Mouse (Mus musculus) liver, postnatal 0 days (tissue): ENCODE data around the gene Mink1.

Experiments used
- CTCF ChIP-seq: sonication (generic); IDR thresholded peaks from 2 replicates; pipeline ENCODE4 v1.5.1; 2016; ENCODE audit warnings: antibody characterized with exemption, low read depth
- EP300 ChIP-seq: IDR thresholded peaks from 2 replicates; pipeline ENCODE4 v1.6.1; 2016; ENCODE audit warnings: antibody characterized with exemption, low read depth, mild to moderate bottlenecking

GRCm38 (mm10) chr11:70586954-70587353 is 24.3 kb downstream of the Mink1 start:
- no peak for TF ChIP-seq CTCF
- TF ChIP-seq EP300 = no peak
